Mouse (Mus musculus) kidney, postnatal 4 days (tissue): Measurements from ENCODE around the gene Lrriq1.

Experiments used
- DNase-seq, 2 experiments: peaks; one replicate each; pipeline ENCODE4 v3.0.0; 2021; ENCODE audit warnings: mixed read lengths in 2 of 2

The Lrriq1 gene

GRCm38 (mm10) chr10:103235707-103236459, at the start of gene Lrriq1:
TSS of gene Lrriq1 (minus strand) at chr10:103236322.
- DNase-seq: peak; percentile 78 to 84

- DNase-seq: no peak
Observed at GRCm38 (mm10) chr10:103253842-103254803, 18.0 kb upstream of the Lrriq1 start.

GRCm38 (mm10) chr10:103236460-103236772, 294 bp upstream of the Lrriq1 start:
- DNase-seq: no peak

GRCm38 (mm10) chr10:103226646-103227045, 9.5 kb downstream of the Lrriq1 start:
- no peak for DNase-seq

GRCm38 (mm10) chr10:103194655-103195328, 41.3 kb downstream of the Lrriq1 start:
- DNase-seq: no peak

GRCm38 (mm10) chr10:103145769-103146379, 90.2 kb downstream of the Lrriq1 start:
- peak; percentile 54 to 58 for DNase-seq

- no peak for DNase-seq
Observed at GRCm38 (mm10) chr10:103144927-103145768, 91.0 kb downstream of the Lrriq1 start.

- no peak for DNase-seq
Observed at GRCm38 (mm10) chr10:103142526-103142925, 93.6 kb downstream of the Lrriq1 start.

GRCm38 (mm10) chr10:103141532-103141931, 94.6 kb downstream of the Lrriq1 start:
- peak; percentile 43 to 52 for DNase-seq

GRCm38 (mm10) chr10:103140609-103141008, 95.5 kb downstream of the Lrriq1 start:
- no peak for DNase-seq

- DNase-seq: peak; percentile 10 to 23
Observed at GRCm38 (mm10) chr10:103114629-103115028, 121.5 kb downstream of the Lrriq1 start.

GRCm38 (mm10) chr10:103108090-103108489, 128.0 kb downstream of the Lrriq1 start:
- no peak for DNase-seq

- no peak for DNase-seq
Observed at GRCm38 (mm10) chr10:103086101-103086500, 150.0 kb downstream of the Lrriq1 start.

- DNase-seq: no peak
Observed at GRCm38 (mm10) chr10:103049593-103049992, 186.5 kb downstream of the Lrriq1 start.

GRCm38 (mm10) chr10:103046623-103047022, 189.5 kb downstream of the Lrriq1 start:
- DNase-seq: no peak

GRCm38 (mm10) chr10:103045019-103045418, 191.1 kb downstream of the Lrriq1 start:
- no peak for DNase-seq

- DNase-seq: no peak
Observed at GRCm38 (mm10) chr10:103035002-103035640, 201.0 kb downstream of the Lrriq1 start.

- DNase-seq: no peak
Observed at GRCm38 (mm10) chr10:103030931-103031330, 205.2 kb downstream of the Lrriq1 start.

GRCm38 (mm10) chr10:103029730-103030490, 206.2 kb downstream of the Lrriq1 start, which contains the start of gene Alx1:
TSS of gene Alx1 (minus strand) at chr10:103030215.
- peak; percentile 36 to 44 for DNase-seq

- peak in 1 of 2 experiments; percentile 37 for DNase-seq
Observed at GRCm38 (mm10) chr10:103029132-103029729, 206.9 kb downstream of the Lrriq1 start.
